Mouse (Mus musculus) heart, postnatal 36 days (tissue): ENCODE measurements around the gene Apba1. TPM values are rescaled to one million over a fixed set of nuclear protein-coding genes. Genes with fewer than 3 reads are reported as not detected.

Experiments
- DNase-seq, 2 experiments: peaks; one replicate each; pipeline ENCODE4 v3.0.0; 2021 to 2022
- intact Hi-C: fragments of 180-260 bp; cut with DNase I; formaldehyde crosslinking; loops from one replicate; pipeline ENCODE4 v1.15.1; 2025
- total RNA-seq, 2 experiments: library from RNA; stranded (reverse); gene quantifications; 2 replicates each; pipeline ENCODE4 v1.2.3; 2021

Apba1 gene
- total RNA-seq, 2 experiments from 2014 or later = 3.1 to 3.7 TPM

GRCm38 (mm10) chr19:23803221-23803870, 44.7 kb downstream of the Apba1 start:
- intact Hi-C loops = no loop called here
- no peak for DNase-seq

- intact Hi-C loops = no loop called here
- no peak for DNase-seq
These were observed 48.1 kb downstream of the Apba1 start for GRCm38 (mm10) chr19:23806796-23807195.

- intact Hi-C loops = no loop called here
- DNase-seq = no peak
These were observed 48.7 kb downstream of the Apba1 start for GRCm38 (mm10) chr19:23807371-23807770.

DNA sequence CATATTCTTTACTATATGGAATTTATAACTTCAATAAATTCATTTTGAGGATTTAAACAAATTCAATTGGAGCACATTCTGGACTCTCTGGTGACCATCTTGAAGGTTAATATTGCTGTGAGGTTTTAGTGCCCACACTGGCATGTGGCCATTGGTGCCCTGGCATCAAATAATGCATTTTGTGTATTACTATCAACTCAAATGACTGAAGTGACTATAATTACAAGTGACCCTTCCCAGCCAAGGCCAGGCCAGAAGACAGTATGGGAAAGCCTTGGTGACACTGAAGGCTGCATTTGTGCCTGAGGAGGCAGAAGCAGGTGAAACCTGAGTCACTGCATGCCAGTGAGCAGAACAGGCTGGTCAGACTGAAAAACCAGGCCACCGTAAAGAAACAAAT, 50.5 kb downstream of the Apba1 start:
- DNase-seq = no peak
- intact Hi-C loops = no loop called here

DNA sequence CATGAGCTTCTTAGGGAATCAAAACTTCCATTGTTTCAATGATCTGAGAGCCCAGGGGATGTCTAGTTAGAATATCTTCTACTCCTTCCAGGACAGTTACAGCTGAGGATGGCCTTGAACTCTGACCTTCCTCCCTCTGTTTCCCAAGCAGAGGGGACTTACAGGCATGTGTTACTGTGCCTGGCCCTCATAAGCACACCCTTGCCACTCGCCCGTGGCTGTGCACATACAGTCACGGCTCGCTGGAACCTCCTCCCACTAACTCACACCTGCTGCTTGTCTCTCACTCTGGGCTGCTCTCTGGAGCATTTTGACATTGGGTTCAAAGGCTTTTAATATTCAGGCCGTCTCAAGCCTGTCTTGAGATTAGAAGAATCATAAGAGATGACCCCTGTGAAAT, 51.8 kb downstream of the Apba1 start:
- DNase-seq = no peak
- intact Hi-C loops = no loop called here

DNA sequence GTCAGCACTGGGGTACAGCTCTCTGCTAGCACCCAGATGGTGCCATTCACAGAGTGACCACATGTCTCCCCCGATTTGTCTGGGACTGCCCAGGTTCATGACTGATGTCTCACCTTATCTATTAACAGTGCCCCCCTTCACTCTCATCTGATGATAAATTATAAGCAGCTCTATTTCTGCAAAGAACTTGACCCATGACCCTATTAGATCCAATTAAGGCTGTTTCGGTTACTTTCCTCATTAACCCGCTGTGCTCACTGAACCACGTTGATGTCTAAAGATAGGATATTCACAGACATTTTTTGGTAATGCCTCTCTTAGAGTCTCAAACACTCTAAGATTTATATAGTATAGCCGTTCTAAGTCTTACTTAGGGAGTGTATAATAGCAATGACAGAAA, 52.3 kb downstream of the Apba1 start:
- intact Hi-C loops = no loop called here
- DNase-seq = no peak

- intact Hi-C loops = no loop called here
These were observed 58.1 kb downstream of the Apba1 start for GRCm38 (mm10) chr19:23816762-23817161.

DNA sequence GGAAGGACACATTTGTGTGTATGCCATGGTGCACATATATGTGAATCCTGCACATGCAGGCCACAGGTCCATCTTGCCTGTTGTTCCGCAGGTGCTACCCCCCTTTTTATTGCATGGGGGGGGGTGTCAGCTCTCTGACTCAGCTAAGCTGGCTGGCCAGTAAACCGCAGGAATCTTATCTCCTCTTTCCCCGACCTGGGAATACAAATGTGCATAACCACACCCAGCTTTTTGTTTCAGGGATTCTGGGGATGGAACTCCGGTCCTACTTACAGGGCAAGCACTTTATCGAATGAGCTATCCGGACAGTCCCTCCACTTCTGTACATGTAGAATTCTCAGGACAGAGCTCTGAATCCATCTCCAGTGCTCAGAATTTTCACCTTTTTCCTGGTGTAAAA, 58.5 kb downstream of the Apba1 start:
- no peak for DNase-seq
- intact Hi-C loops = no loop called here

More at GRCm38 (mm10) chr19:23816762-23817161, 58.1 kb downstream of the Apba1 start:
- DNase-seq = no peak

DNA sequence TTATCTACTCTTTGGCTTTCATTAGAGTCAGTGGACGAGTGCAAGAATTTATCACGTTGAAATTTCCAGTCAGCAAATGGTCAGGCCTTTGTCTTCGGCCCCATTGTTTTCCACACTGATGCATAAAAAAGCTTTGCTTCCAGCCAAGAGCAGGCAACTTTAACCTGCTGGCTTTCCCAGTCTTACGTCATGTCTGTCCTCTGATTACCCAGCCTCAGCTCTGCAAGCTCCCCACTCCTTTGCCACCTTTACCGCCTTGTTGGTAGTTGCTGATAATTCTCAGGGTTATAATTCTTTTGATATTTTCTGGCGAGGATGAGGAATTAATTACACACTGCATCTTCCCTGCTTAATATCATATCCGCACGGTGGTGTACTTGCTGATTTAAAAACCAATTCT, 61.2 kb downstream of the Apba1 start:
- intact Hi-C loops = no loop called here
- no peak for DNase-seq

- no peak for DNase-seq
- intact Hi-C loops = no loop called here
These were observed 63.8 kb downstream of the Apba1 start for GRCm38 (mm10) chr19:23822497-23822896.

DNA sequence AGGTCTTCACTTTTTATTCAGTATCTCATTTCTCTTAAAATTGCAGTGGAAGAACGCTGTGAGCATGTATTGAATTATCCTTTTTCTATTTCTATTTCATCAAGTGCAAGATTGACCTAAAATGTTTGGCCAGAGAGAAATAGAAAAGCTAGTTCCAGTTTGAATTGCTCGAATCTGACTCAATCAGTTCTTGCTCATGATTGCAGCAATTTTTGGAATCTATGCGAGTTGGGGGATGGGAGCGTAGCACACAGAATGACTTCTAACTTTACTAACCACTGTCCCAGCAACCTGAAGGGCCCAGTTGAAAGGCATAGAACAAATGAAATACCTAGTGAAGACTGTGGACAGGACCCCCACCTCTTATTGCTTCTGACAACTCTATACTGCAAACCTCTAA, 64.8 kb downstream of the Apba1 start:
- intact Hi-C loops = no loop called here
- no peak for DNase-seq

- no peak for DNase-seq
- intact Hi-C loops = no loop called here
These were observed 67.6 kb downstream of the Apba1 start for GRCm38 (mm10) chr19:23826251-23826650.

- DNase-seq = no peak
- intact Hi-C loops = no loop called here
These were observed 72.1 kb downstream of the Apba1 start for GRCm38 (mm10) chr19:23830761-23831160.

DNA sequence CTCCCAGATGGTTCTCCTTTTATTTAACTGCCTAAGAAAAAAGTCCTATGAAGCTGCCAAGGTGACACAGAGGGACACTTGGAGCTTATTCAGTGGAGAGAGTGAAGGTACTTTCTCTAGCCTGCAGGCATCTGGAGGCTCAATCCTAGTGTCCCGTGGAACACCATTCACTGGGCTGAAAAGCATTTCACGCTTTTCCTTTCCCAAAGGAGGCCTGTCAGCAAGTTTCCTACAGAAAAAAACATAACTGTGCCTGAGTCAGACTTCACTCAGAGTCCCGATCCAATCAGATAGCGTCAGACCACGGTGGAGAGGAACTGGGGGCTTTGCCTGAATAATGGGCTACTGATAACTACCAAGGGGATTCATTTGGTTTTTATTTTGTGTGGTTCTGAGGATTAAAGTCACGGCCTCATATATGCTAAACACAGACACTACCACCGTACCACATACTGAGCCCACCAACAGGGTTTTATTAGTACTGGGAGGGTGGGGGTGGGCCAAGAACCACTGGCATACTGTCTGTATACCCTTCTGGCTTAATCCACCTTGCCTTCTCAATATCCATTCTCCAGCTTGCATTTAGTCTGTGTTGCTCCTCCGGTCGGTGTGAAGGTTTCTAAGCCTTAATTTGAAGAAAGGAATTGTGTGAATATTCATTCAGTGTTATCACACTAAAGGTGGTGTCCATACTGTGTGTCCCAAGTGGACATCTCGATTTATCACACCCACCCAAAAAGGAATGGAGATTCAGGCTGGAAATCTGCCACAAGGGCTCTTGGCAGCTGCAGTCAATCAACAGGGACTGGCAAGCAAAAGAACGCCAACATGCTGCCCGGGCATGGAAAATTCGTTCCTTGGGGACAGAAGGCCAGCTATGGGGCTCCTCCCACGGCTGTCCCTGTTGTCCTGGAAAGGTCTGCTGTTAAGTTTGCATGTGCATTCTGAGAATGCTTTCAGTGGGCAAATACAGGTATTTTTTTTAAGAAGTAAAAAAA, 75.3 kb downstream of the Apba1 start:
- DNase-seq = peak; percentile 53
- intact Hi-C loops = no loop called here

DNA sequence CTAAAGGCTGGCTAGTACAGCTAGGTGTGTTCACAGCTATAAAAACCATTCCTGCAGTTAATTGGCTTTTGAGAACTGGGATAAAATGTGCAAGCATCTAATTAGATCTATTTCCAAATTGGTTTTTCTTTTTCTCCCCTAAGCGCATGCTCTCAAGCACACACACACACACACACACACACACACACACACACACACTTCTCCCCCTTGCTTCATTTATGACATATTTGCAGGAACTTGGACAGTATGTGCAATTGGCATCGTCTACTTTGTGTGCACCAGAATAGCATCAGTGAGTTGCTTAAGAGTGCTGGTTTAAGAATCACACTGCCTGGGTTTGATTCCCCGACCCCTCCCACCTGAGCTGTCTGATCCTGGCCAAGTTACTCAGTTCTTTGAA, 76.0 kb downstream of the Apba1 start:
- peak in 1 of 2 experiments; percentile 5 for DNase-seq
- intact Hi-C loops = no loop called here

GRCm38 (mm10) chr19:23855832-23856231, 97.1 kb downstream of the Apba1 start:
- intact Hi-C loops = no loop called here
- DNase-seq = no peak

- intact Hi-C loops = no loop called here
- no peak for DNase-seq
These were observed 99.4 kb downstream of the Apba1 start for GRCm38 (mm10) chr19:23858091-23858490.

- intact Hi-C loops = no loop called here
These were observed 100.1 kb downstream of the Apba1 start for GRCm38 (mm10) chr19:23858781-23859180.

GRCm38 (mm10) chr19:23860151-23860820, 101.6 kb downstream of the Apba1 start:
- DNase-seq = peak; percentile 49
- intact Hi-C loops = loop anchor here (1.0 to 5.0 kb wide), 2 partner anchors 101 to 407 kb away; no protein-coding TSS in a partner anchor

More at GRCm38 (mm10) chr19:23858781-23859180, 100.1 kb downstream of the Apba1 start:
- no peak for DNase-seq

- intact Hi-C loops = loop anchor here (5.0 kb wide), 1 partner anchor 405 kb away; no protein-coding TSS in a partner anchor
- DNase-seq = no peak
These were observed 104.0 kb downstream of the Apba1 start for GRCm38 (mm10) chr19:23862736-23863135.

- peak; percentile 31 to 45 for DNase-seq
- intact Hi-C loops = loop anchor here (5.0 kb wide), 1 partner anchor 403 kb away; no protein-coding TSS in a partner anchor
These were observed 105.3 kb downstream of the Apba1 start for GRCm38 (mm10) chr19:23863959-23864358.
